Mouse (Mus musculus): ENCODE measurements around the gene Gpr135. TPM values are rescaled to one million over a fixed set of nuclear protein-coding genes. Genes with fewer than 3 reads are reported as not detected.

Gpr135 gene
- polyA plus RNA-seq, 2 experiments, result 0.13 to 0.49 TPM

- no peak for DNase-seq (ENCODE audit: low read depth in 3 of 3, low spot score in 3 of 3)
- 72% methylated on average over 5 of the region's 5 CpGs for WGBS (ENCODE audit: insufficient replicate concordance)
- Histone ChIP-seq H3K27ac (no peak overlapping the region), H3K27me3 (ENCODE audit: control insufficient read depth, insufficient read depth, low read length) (no peaks in the 10 kb centered on the region), H3K9me3 (ENCODE audit: control insufficient read depth, low read length) (no peaks in the 10 kb centered on the region), H3K4me3 (ENCODE audit: insufficient read depth in 1 of 2, low read depth in 2 of 2, low read length in 2 of 2) (no peak overlapping the region), H3K9ac (replicated peaks) (no peak overlapping the region), H3K36me3 (replicated peaks; ENCODE audit: control insufficient read depth, insufficient read depth, low read depth) (no peaks in the 10 kb centered on the region), H3K4me2 (ENCODE audit: low read depth) (no peak overlapping the region), H3K4me1 (replicated peaks; ENCODE audit: control insufficient read depth in 2 of 2, insufficient read depth in 2 of 2, low read length in 1 of 2) (no peaks in the 10 kb centered on the region)
- no peak for TF ChIP-seq CTCF (IDR thresholded peaks at IDR 0.05; ENCODE audit: low read depth)
- TF ChIP-seq EP300 (IDR thresholded peaks at IDR 0.05; ENCODE audit: low read depth), result no peak
- ATAC-seq (ENCODE audit: insufficient read depth), result no peak
Measured at GRCm38 (mm10) chr12:72104027-72104426, 33.1 kb upstream of the Gpr135 start.

- DNase-seq (ENCODE audit: low read depth in 3 of 3, low spot score in 3 of 3) (no peak), ATAC-seq (ENCODE audit: insufficient read depth) (no peak)
- Histone ChIP-seq H3K27ac (no peak overlapping the region), H3K27me3 (ENCODE audit: control insufficient read depth, insufficient read depth, low read length) (no peaks in the 10 kb centered on the region), H3K36me3 (replicated peaks; ENCODE audit: control insufficient read depth, insufficient read depth, low read depth) (no peaks in the 10 kb centered on the region), H3K4me3 (ENCODE audit: insufficient read depth in 1 of 2, low read depth in 2 of 2, low read length in 2 of 2) (no peak overlapping the region), H3K9ac (replicated peaks) (no peak overlapping the region), H3K9me3 (ENCODE audit: control insufficient read depth, low read length) (no peaks in the 10 kb centered on the region), H3K4me2 (ENCODE audit: low read depth) (no peak overlapping the region), H3K4me1 (replicated peaks; ENCODE audit: control insufficient read depth in 2 of 2, insufficient read depth in 2 of 2, low read length in 1 of 2) (no peaks in the 10 kb centered on the region)
- TF ChIP-seq CTCF (IDR thresholded peaks at IDR 0.05; ENCODE audit: low read depth) (no peak), EP300 (IDR thresholded peaks at IDR 0.05; ENCODE audit: low read depth) (no peak)
- WGBS (ENCODE audit: insufficient replicate concordance), result 61% methylated on average over 6 of the region's 6 CpGs
Measured at GRCm38 (mm10) chr12:72102776-72103175, 31.9 kb upstream of the Gpr135 start.

GRCm38 (mm10) chr12:72096966-72097365 is 26.0 kb upstream of the Gpr135 start:
- no peak overlapping the region for H3K4me2 ChIP-seq (ENCODE audit: low read depth)
- no peaks in the 10 kb centered on the region for H3K9me3 ChIP-seq (ENCODE audit: control insufficient read depth, low read length)
- no peak for ATAC-seq (ENCODE audit: insufficient read depth)
- H3K4me1 ChIP-seq (replicated peaks; ENCODE audit: control insufficient read depth in 2 of 2, insufficient read depth in 2 of 2, low read length in 1 of 2), result no peaks in the 10 kb centered on the region
- no peak overlapping the region for H3K4me3 ChIP-seq (ENCODE audit: insufficient read depth in 1 of 2, low read depth in 2 of 2, low read length in 2 of 2)
- DNase-seq (ENCODE audit: low read depth in 3 of 3, low spot score in 3 of 3), result no peak
- no peaks in the 10 kb centered on the region for H3K27me3 ChIP-seq (ENCODE audit: control insufficient read depth, insufficient read depth, low read length)
- H3K36me3 ChIP-seq (replicated peaks; ENCODE audit: control insufficient read depth, insufficient read depth, low read depth), result peaks cover 2% of the 10 kb centered on the region; the same call in 1 of the 2 replicates
- TF ChIP-seq CTCF (IDR thresholded peaks at IDR 0.05; ENCODE audit: low read depth) (no peak), EP300 (IDR thresholded peaks at IDR 0.05; ENCODE audit: low read depth) (no peak)
- no peak overlapping the region for H3K9ac ChIP-seq (replicated peaks)
- WGBS (ENCODE audit: insufficient replicate concordance), result 83% methylated on average over 8 of the region's 8 CpGs
- H3K27ac ChIP-seq, result no peak overlapping the region

- no peak overlapping the region for H3K4me3 ChIP-seq (ENCODE audit: insufficient read depth in 1 of 2, low read depth in 2 of 2, low read length in 2 of 2)
- H3K9ac ChIP-seq (replicated peaks), result no peak overlapping the region
- WGBS (ENCODE audit: insufficient replicate concordance), result 70% methylated on average over 4 of the region's 4 CpGs
Measured at GRCm38 (mm10) chr12:72089802-72090201, 18.9 kb upstream of the Gpr135 start.

GRCm38 (mm10) chr12:72086166-72086825 is 15.4 kb upstream of the Gpr135 start:
- 2% methylated on average over 18 of the region's 18 CpGs for WGBS (ENCODE audit: insufficient replicate concordance)
- Histone ChIP-seq H3K27ac (peak overlapping the region; percentile 66), H3K9ac (replicated peaks) (peak overlapping the region; percentile 78), H3K36me3 (replicated peaks; ENCODE audit: control insufficient read depth, insufficient read depth, low read depth) (no peaks in the 10 kb centered on the region), H3K27me3 (ENCODE audit: control insufficient read depth, insufficient read depth, low read length) (peaks cover 9% of the 10 kb centered on the region; the same call in 1 of the 2 replicates), H3K4me2 (ENCODE audit: low read depth) (peak overlapping the region; percentile 90), H3K9me3 (ENCODE audit: control insufficient read depth, low read length) (no peaks in the 10 kb centered on the region), H3K4me3 (ENCODE audit: insufficient read depth in 1 of 2, low read depth in 2 of 2, low read length in 2 of 2) (peak overlapping the region; percentile 84 to 91), H3K4me1 (replicated peaks; ENCODE audit: control insufficient read depth in 2 of 2, insufficient read depth in 2 of 2, low read length in 1 of 2) (peaks cover 0 to 3% of the 10 kb centered on the region in 2 experiments; a peak in 3 of 4 replicates)
- DNase-seq (ENCODE audit: low read depth in 3 of 3, low spot score in 3 of 3) (no peak), ATAC-seq (ENCODE audit: insufficient read depth) (peak; percentile 21)
- TF ChIP-seq EP300 (IDR thresholded peaks at IDR 0.05; ENCODE audit: low read depth) (no peak), CTCF (IDR thresholded peaks at IDR 0.05; ENCODE audit: low read depth) (no peak)

More at GRCm38 (mm10) chr12:72089802-72090201, 18.9 kb upstream of the Gpr135 start:
- Histone ChIP-seq H3K4me2 (ENCODE audit: low read depth) (no peak overlapping the region), H3K27me3 (ENCODE audit: control insufficient read depth, insufficient read depth, low read length) (peaks cover under 1% of the 10 kb centered on the region; the same call in 1 of the 2 replicates), H3K27ac (no peak overlapping the region), H3K9me3 (ENCODE audit: control insufficient read depth, low read length) (no peaks in the 10 kb centered on the region), H3K36me3 (replicated peaks; ENCODE audit: control insufficient read depth, insufficient read depth, low read depth) (peaks cover 2% of the 10 kb centered on the region; the same call in 1 of the 2 replicates), H3K4me1 (replicated peaks; ENCODE audit: control insufficient read depth in 2 of 2, insufficient read depth in 2 of 2, low read length in 1 of 2) (peaks cover 0 to 3% of the 10 kb centered on the region in 2 experiments; a peak in 3 of 4 replicates)
- TF ChIP-seq EP300 (IDR thresholded peaks at IDR 0.05; ENCODE audit: low read depth) (no peak), CTCF (IDR thresholded peaks at IDR 0.05; ENCODE audit: low read depth) (no peak)
- ATAC-seq (ENCODE audit: insufficient read depth) (no peak), DNase-seq (ENCODE audit: low read depth in 3 of 3, low spot score in 3 of 3) (no peak)
